Mouse (Mus musculus): ENCODE measurements at regions not wholly inside any gene's neighbourhood (a gene's known extent, or its start where the extent isn't known, plus 50 kb on each side); places are given as distances from the start of the nearest gene placed in this dataset.

GRCm38 (mm10) chr14:72825549-72825948, 115.7 kb upstream of the Fndc3a start:
- DNase-seq (no peak), ATAC-seq (no peak)
- H3K36me3 ChIP-seq (replicated peaks; ENCODE audit: insufficient read depth, low read length) = no peaks in the 10 kb centered on the region
- H3K4me1 ChIP-seq (ENCODE audit: insufficient read depth) = no peaks in the 10 kb centered on the region; the same call in 1 of the 2 replicates
- H3K27me3 ChIP-seq (ENCODE audit: insufficient read depth, low read length) = no peaks in the 10 kb centered on the region
- 48% methylated on average over 4 of the region's 4 CpGs for whole genome bisulfite sequencing (ENCODE audit: insufficient replicate concordance)
- no peak overlapping the region for H3K9ac ChIP-seq (replicated peaks)
- no peak overlapping the region for H3K4me3 ChIP-seq (ENCODE audit: low read depth, low read length)
- H3K9me3 ChIP-seq (ENCODE audit: low read length) = no peaks in the 10 kb centered on the region
- no peak overlapping the region for H3K4me2 ChIP-seq (ENCODE audit: low read depth, low read length)
- TF ChIP-seq EP300 (IDR thresholded peaks at IDR 0.05; ENCODE audit: low read depth) = no peak
- TF ChIP-seq CTCF (IDR thresholded peaks at IDR 0.05; ENCODE audit: low read depth) = no peak
- H3K27ac ChIP-seq (ENCODE audit: low read depth) = no peak overlapping the region

- 24% methylated on average over 3 of the region's 3 CpGs for WGBS (ENCODE audit: insufficient replicate concordance)
- TF ChIP-seq CTCF (IDR thresholded peaks at IDR 0.05; ENCODE audit: low read depth) (no peak), EP300 (IDR thresholded peaks at IDR 0.05; ENCODE audit: low read depth) (no peak)
- Histone ChIP-seq H3K36me3 (replicated peaks; ENCODE audit: insufficient read depth, low read length) (no peaks in the 10 kb centered on the region), H3K4me1 (ENCODE audit: insufficient read depth) (no peaks in the 10 kb centered on the region; the same call in 1 of the 2 replicates), H3K27ac (ENCODE audit: low read depth) (no peak overlapping the region), H3K9me3 (ENCODE audit: low read length) (no peaks in the 10 kb centered on the region), H3K9ac (replicated peaks) (no peak overlapping the region), H3K4me2 (ENCODE audit: low read depth, low read length) (no peak overlapping the region), H3K4me3 (ENCODE audit: low read depth, low read length) (no peak overlapping the region), H3K27me3 (ENCODE audit: insufficient read depth, low read length) (no peaks in the 10 kb centered on the region)
- no peak for DNase-seq
- no peak for ATAC-seq
Measured at GRCm38 (mm10) chr14:72822231-72822615, 112.4 kb upstream of the Fndc3a start.

GRCm38 (mm10) chr14:72821517-72822230, 111.9 kb upstream of the Fndc3a start:
- no peak overlapping the region for H3K4me3 ChIP-seq (ENCODE audit: low read depth, low read length)
- no peak overlapping the region for H3K4me2 ChIP-seq (ENCODE audit: low read depth, low read length)
- no peak overlapping the region for H3K9ac ChIP-seq (replicated peaks)
- ATAC-seq (no peak), DNase-seq (no peak)
- no peak overlapping the region for H3K27ac ChIP-seq (ENCODE audit: low read depth)
- H3K36me3 ChIP-seq (replicated peaks; ENCODE audit: insufficient read depth, low read length) = no peaks in the 10 kb centered on the region
- 61% methylated on average over 13 of the region's 13 CpGs for WGBS (ENCODE audit: insufficient replicate concordance)
- no peaks in the 10 kb centered on the region for H3K9me3 ChIP-seq (ENCODE audit: low read length)
- no peaks in the 10 kb centered on the region for H3K27me3 ChIP-seq (ENCODE audit: insufficient read depth, low read length)
- TF ChIP-seq EP300 (IDR thresholded peaks at IDR 0.05; ENCODE audit: low read depth) = no peak
- TF ChIP-seq CTCF (IDR thresholded peaks at IDR 0.05; ENCODE audit: low read depth) = no peak
- no peaks in the 10 kb centered on the region; the same call in 1 of the 2 replicates for H3K4me1 ChIP-seq (ENCODE audit: insufficient read depth)

DNA sequence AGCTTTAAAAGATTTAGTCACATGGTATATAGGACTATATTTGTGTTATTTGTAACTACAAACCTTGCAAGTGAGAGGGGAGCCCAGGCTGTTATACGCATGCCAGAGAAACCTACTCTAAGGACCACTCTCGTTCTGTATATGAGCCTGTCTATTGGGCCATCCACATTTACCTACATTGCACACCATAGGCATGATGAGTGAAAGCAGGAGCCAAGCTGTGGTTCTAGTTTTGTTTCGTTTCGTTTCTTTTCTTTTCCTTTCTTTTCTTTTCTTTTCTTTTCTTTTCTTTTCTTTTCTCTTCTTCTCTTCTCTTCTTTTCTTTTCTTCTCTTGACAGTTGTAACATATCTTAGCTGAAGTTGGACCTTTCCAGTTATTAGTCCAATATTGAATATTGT, 109.2 kb upstream of the Fndc3a start:
- Histone ChIP-seq H3K4me1 (ENCODE audit: insufficient read depth) (no peaks in the 10 kb centered on the region; the same call in 1 of the 2 replicates), H3K36me3 (replicated peaks; ENCODE audit: insufficient read depth, low read length) (no peaks in the 10 kb centered on the region), H3K27ac (ENCODE audit: low read depth) (no peak overlapping the region), H3K4me2 (ENCODE audit: low read depth, low read length) (no peak overlapping the region), H3K4me3 (ENCODE audit: low read depth, low read length) (no peak overlapping the region), H3K9me3 (ENCODE audit: low read length) (no peaks in the 10 kb centered on the region), H3K9ac (replicated peaks) (no peak overlapping the region), H3K27me3 (ENCODE audit: insufficient read depth, low read length) (no peaks in the 10 kb centered on the region)
- TF ChIP-seq CTCF (IDR thresholded peaks at IDR 0.05; ENCODE audit: low read depth) (no peak), EP300 (IDR thresholded peaks at IDR 0.05; ENCODE audit: low read depth) (no peak)
- DNase-seq = no peak
- WGBS (ENCODE audit: insufficient replicate concordance) = 90% methylated on average over 4 of the region's 4 CpGs
- no peak for ATAC-seq

- TF ChIP-seq CTCF (IDR thresholded peaks at IDR 0.05; ENCODE audit: low read depth) (no peak), EP300 (IDR thresholded peaks at IDR 0.05; ENCODE audit: low read depth) (no peak)
- no peak for ATAC-seq
- H3K4me3 ChIP-seq (ENCODE audit: low read depth, low read length) = no peak overlapping the region
- no peak overlapping the region for H3K4me2 ChIP-seq (ENCODE audit: low read depth, low read length)
- no peaks in the 10 kb centered on the region; the same call in 1 of the 2 replicates for H3K4me1 ChIP-seq (ENCODE audit: insufficient read depth)
- no peak overlapping the region for H3K27ac ChIP-seq (ENCODE audit: low read depth)
- no peaks in the 10 kb centered on the region for H3K9me3 ChIP-seq (ENCODE audit: low read length)
- H3K36me3 ChIP-seq (replicated peaks; ENCODE audit: insufficient read depth, low read length) = no peaks in the 10 kb centered on the region
- no peak overlapping the region for H3K9ac ChIP-seq (replicated peaks)
- 76% methylated on average over 5 of the region's 5 CpGs for WGBS (ENCODE audit: insufficient replicate concordance)
- H3K27me3 ChIP-seq (ENCODE audit: insufficient read depth, low read length) = no peaks in the 10 kb centered on the region
- DNase-seq = no peak
Measured at GRCm38 (mm10) chr14:72817764-72818163, 108.0 kb upstream of the Fndc3a start.

GRCm38 (mm10) chr14:72816847-72817246, 107.0 kb upstream of the Fndc3a start:
- no peak overlapping the region for H3K4me3 ChIP-seq (ENCODE audit: low read depth, low read length)
- ATAC-seq (no peak), DNase-seq (no peak)
- H3K4me2 ChIP-seq (ENCODE audit: low read depth, low read length) = no peak overlapping the region
- no peaks in the 10 kb centered on the region for H3K36me3 ChIP-seq (replicated peaks; ENCODE audit: insufficient read depth, low read length)
- 68% methylated on average over 10 of the region's 10 CpGs for WGBS (ENCODE audit: insufficient replicate concordance)
- no peaks in the 10 kb centered on the region for H3K9me3 ChIP-seq (ENCODE audit: low read length)
- TF ChIP-seq EP300 (IDR thresholded peaks at IDR 0.05; ENCODE audit: low read depth) (no peak), CTCF (IDR thresholded peaks at IDR 0.05; ENCODE audit: low read depth) (no peak)
- H3K27ac ChIP-seq (ENCODE audit: low read depth) = no peak overlapping the region
- H3K9ac ChIP-seq (replicated peaks) = no peak overlapping the region
- no peaks in the 10 kb centered on the region for H3K4me1 ChIP-seq (ENCODE audit: insufficient read depth)
- H3K27me3 ChIP-seq (ENCODE audit: insufficient read depth, low read length) = no peaks in the 10 kb centered on the region

All from liver, postnatal 0 days (tissue).